Mouse (Mus musculus): ENCODE measurements at regions not wholly inside any gene's neighbourhood (a gene's known extent, or its start where the extent isn't known, plus 50 kb on each side); places are given as distances from the start of the nearest gene placed in this dataset.
A peak's percentile ranks its signal among the peaks of the same experiment; 100 is the strongest.

DNA sequence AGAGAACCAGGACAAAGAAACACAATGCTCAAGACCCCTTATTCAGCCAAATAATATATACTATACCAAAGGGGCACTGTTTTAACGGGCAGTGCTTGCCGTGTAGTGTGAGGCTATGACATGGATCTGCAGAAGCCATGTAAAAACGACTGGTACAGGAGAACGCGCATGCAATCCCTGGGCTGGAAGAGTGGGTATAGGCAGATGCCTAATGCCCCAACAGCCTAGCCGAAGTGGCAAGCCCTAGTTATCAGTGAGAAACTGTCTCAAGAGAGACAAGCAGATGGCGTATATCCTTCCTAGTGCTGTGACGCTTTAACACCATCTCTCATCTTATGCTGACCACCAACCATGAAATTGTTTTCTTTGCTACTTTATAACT is 262.8 kb downstream of the Ankrd50 start:
- DNase-seq (ENCODE audit: low spot score in 2 of 2) = no peak

DNA sequence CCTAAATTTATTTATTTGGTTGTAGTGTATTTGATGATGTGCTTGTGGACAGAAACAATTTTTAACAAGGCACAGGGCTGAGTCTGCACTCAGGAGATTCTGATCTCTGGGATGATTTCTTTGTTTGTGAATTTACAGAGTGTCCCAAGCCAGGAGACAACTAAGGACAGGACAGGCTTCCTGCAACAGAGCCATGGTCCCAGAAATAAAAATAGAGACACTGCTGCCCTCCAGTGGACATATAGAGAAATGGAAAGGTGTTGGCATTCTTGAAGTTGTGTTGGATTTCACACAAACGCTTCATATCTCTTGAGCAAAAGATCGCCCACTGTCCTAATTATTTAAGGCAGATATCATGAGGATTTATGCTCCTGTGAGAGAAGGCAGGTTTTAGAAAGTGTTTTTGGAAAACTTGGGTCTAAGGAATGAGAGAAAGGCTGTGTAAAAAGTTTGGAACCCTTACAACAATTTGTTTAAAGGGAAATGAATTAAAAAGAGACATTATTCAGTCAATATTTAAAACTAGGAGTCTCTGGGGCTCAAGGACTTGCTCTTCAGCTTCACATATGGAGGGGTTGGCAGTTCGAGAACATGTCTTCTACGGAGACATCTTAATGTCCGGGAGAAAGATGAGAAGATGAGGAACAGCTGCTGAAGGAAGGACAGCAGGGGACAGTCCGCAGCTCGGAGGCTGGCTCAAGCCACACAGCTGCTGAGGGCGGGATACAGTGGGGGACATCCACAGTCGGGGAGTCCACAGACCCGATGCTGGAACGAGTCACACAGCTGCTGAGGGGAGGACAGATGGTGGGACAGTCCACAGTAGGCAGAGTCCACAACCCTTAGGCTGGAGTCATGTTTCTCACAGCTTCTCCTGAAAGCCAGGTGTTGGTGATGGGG is 263.5 kb downstream of the Ankrd50 start:
- DNase-seq (ENCODE audit: low spot score in 2 of 2) = peak in 1 of 2 experiments; percentile 62

DNA sequence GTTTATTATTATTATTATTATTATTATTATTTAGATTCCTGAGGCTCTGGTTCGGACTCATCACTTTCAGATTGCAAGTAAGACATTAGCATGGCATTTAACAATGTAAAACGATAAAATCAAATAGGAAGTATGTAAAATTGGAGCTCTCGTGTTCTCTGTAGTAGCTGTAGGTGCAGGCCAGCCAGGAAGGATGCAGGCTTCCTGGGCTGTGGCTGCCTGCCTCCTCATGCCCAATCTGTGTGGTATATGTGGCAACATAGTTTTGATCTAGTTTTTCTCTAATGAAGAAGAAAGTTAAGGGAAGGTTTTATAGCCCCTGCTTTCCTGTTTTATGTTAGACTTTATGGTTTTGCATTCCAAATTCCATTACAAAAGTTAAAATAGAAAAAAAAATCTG is 275.6 kb downstream of the Ankrd50 start:
- no peak for DNase-seq (ENCODE audit: low spot score in 2 of 2)

DNA sequence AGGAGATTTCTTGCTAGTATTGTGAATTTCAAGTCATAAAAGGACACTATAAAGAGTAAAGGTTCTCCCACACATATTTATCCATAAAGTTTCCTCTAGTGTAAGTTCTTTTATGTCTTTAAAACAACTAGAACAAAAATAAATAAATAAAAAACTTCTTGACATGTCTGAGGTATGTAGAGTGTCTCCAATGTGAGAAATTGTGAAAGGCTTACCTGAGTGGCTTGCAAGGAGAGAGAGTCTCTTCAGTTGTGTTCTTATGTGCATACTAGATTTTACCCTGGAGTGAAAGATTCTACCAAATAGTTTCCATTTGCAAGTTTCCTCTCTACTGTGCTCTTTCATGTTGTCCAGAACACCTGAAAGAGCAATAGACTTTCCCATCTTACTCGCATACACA is 276.8 kb downstream of the Ankrd50 start:
- no peak for DNase-seq (ENCODE audit: low spot score in 2 of 2)

DNA sequence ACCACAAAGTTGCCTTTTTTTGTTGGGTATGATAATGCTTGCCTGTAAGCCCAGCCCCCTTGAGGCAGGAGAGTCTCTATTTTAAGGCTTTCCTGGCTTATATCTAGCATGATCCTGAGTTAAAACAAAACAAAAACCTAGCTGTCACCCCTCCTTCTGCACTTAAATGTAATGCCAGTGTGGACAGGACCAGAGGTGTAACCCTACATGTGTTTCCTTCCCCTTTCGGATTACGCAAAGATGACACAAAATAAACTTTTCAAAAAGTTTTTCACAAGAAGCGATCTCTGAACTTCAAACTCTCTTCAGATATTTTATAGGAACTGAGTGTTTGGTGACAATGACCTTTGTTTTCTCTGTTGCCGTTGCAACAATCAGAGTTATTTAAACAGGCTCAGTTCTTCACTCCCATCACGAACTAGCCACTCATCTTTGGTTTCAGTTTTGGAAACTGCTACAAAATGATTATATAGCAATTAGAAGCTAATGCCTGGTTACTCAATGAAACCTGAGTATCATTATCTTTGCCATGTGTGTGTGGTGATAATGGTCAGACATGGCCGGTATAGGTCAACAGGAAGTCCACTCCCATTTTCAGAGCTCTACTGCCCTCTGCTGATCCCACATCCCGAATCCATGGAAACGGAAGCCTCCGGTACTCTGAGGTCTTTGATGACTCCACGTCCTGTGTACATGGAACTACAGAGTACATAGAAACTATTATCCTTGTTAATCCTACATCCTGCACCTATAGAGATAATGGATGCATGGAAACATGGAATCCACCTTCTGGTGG is 282.6 kb downstream of the Ankrd50 start:
- peak; percentile 55 to 65 for DNase-seq (ENCODE audit: low spot score in 2 of 2)

DNA sequence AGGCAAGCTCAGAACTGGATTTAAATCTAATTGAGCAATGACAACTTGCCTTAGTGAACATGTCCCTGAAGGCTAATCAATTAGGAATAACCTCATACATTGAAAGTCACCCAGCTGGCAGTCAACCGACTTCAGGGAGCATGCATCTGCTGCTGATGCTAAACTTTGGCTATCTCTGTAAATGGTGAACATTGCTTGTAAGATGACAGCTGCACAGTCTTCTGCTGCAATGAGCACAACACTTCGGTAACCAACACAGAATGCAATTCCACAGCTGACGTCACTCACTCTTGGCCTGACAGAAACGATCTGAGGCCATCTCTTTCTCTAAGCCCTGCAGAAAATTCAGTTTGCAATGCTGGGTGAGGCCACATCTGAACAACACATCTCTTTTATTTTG is 290.6 kb downstream of the Ankrd50 start:
- DNase-seq (ENCODE audit: low spot score in 2 of 2) = no peak

DNA sequence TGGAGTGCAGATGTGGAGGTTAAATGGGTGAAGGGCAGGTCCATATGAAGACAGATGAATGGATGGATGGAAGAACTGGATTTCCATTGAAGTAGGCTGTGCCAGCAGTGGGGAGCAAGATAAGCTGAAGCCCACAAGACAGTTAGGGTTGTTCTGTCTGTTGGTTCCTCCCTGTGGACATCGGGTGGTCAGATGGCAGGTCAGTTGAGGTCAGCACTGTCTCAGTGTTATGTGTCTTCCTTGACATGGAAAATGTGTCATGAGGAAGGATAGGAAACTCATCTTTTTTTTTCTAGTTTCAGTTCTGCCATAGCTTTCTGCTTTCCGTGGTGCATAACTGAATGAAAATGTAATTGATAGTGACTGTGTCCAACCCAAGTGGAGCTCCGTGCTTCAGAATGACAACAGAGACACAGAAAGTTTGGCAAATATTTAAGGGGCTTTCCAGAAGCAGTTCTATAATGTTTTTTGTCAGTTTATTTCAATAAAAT is 297.2 kb downstream of the Ankrd50 start:
- DNase-seq (ENCODE audit: low spot score in 2 of 2) = no peak

DNA sequence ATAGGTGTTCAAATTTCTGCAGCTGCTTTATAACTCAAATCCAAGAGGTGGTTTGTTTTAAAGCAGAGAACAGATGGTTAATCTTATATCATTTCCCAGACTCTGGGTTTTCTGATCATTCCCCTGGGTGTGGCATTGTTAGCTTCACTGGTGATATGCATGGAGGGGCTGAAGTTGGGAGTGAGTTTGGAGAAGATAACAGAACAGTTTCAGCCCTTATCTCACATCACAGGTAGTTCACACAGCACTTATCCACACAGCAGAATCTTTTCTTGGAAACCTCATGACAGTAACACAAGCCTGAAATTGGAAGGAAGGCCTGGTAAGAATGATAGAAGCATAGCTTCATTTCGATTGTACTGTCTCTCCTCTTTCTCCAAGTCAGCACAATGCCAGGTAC is 298.1 kb downstream of the Ankrd50 start:
- no peak for DNase-seq (ENCODE audit: low spot score in 2 of 2)

DNA sequence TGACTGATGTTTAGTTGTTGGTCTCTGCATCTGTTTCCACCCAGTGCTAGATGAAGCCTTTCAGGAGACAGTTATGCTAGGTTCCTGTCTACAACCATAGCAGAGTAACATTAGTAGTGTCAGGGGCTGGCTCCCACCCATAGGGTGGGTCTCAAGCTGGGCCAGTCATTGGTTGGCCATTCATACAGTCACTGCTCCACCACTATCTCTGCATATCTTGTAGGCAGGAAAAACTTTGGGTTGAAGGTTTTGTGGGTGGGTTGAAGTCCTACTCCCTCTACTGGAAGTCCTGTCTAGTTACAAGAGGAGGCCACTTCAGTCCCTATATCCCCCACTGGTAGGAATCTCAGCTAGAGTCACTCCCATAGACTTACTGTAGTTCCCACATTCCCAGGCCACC is 306.3 kb downstream of the Ankrd50 start:
- no peak for DNase-seq (ENCODE audit: low spot score in 2 of 2)

DNA sequence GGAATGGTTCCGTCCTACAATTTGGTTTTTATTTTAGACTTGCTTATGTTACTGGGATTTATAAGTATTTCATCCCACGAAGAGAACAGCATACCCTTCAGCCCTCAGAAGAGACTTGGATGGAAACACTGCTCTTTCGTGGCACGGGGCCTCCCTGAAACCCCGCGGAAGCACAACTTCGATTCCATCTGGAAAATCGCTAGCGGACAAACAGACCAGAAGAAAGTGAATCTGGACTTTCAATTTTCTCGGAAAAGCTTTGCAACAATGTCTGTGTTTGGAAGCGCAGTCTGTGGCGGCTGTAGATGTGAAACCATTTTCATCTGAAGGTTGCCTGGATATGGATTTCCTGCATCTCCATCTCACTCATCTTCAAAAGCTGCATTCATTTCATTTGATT is 308.7 kb downstream of the Ankrd50 start:
- no peak for DNase-seq (ENCODE audit: low spot score in 2 of 2)

DNA sequence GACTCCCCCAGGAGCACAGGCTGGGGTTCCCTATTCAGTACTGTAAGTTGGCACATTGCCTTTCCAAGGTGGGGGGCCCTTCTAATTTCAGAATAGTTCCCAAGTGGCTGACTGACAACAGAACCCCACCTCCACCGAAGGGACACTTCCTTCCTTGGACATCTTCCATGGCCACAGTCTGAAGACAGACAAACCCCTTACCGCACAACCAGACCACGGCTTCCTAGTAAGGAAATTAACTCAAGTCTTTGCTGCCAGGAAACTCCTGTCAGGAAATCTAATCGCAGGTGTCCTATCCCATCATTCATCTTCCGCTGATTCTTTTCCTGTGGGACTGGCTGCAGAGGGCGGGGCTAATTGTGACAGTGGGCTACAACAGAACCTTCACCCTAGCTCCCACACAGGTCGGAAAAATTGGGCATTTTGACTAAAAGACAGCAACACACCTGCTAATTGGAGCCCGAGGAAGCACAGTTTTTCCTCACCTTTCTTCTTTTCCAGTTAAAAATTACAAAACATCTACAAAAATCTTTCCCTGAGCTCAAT is 309.8 kb downstream of the Ankrd50 start:
- DNase-seq (ENCODE audit: low spot score in 2 of 2) = no peak

DNA sequence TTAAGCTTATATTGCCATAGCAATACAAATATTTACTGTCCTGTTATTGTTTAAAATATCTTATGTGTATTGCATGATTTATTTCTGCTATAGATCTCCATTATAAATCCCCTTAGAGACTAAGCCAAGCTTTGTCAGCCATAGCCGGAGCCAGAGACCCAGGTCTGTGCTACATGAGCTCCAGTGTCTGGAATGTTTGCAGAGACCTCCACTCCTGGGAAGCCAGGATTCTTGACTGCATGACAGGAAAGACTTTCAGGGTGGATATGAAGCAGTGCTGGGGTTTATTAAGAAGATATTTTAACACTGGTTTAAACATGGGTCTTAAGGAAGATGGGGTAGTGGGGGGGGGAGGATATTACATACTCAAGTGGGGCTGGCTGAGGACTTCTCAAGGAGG is 332.2 kb downstream of the Ankrd50 start:
- DNase-seq (ENCODE audit: low spot score in 2 of 2) = no peak

DNA sequence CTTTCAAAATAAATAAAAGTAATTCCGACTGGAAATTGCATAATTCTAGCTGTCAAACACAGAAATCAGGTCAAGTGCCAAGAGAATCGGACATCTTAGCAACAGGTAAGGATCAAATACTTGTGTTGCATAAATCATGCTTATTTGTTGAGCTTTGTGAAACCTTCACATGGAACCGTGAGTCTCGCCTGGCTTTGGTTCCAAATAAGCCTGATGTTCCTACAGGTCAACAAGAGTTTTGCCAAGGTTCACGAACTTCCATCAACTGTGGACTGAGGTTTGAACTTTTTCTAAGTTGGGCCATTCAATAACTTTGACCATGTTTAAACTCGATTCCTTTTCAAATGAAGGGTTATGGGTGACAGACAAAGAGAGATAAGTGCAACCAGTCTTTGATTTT is 332.8 kb downstream of the Ankrd50 start:
- DNase-seq (ENCODE audit: low spot score in 2 of 2) = no peak

DNA sequence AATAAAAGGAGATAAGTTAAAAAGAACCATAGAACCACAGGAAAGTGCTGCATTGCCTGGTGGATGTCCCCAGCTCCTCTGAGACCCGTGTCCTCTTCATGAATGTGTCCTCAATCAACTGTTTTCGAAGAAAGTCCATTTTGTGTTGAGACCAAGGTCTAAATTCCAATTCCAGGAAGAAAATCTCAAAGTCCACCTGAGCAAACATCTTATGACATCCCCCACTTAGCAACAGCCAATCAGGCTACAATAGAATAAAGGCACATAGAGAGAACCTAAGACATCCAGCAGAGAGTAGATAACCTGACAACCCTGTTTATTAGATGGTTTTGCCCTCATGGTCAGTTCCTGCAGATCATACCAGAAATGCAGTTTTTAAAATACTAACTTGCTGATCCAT is 338.0 kb downstream of the Ankrd50 start:
- no peak for DNase-seq (ENCODE audit: low spot score in 2 of 2)

DNA sequence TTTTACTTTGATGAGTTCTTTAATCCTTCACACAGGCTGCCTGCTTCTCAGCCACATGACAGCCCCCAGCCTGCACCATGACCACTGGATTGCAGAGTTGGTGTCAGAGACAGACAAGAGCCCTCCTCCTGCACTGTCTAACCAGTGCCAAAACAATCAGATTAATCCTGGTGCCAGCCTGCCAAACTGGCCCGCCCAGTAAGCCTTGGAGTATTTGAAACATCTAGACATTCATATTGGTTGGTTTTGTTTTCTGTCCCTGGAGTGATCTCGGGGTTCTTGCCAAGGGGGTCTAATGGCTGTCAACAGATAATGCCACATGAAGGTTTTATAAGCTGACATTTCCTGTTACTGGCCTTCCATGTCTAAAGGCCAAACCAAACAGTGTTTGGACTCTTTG is 339.2 kb downstream of the Ankrd50 start:
- DNase-seq (ENCODE audit: low spot score in 2 of 2) = no peak

DNA sequence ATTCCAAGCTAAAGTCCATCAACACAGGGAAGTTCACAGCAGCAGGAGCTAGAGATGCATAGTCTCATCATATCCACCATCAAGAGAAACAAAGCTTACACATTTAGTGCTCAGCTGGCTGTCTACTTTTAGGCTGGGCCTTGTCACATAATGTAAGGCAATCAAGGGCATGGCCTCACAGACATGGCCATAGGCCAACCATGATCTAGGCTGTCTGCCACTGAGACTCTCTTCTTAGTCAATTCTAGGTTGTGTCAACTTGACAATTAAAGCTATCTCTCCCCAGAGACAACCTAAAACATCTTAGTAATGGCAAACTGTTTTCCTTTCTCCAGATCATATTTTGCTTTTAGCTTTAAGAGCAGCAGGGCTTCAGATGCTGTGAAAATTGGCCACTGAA is 340.0 kb downstream of the Ankrd50 start:
- no peak for DNase-seq (ENCODE audit: low spot score in 2 of 2)

DNA sequence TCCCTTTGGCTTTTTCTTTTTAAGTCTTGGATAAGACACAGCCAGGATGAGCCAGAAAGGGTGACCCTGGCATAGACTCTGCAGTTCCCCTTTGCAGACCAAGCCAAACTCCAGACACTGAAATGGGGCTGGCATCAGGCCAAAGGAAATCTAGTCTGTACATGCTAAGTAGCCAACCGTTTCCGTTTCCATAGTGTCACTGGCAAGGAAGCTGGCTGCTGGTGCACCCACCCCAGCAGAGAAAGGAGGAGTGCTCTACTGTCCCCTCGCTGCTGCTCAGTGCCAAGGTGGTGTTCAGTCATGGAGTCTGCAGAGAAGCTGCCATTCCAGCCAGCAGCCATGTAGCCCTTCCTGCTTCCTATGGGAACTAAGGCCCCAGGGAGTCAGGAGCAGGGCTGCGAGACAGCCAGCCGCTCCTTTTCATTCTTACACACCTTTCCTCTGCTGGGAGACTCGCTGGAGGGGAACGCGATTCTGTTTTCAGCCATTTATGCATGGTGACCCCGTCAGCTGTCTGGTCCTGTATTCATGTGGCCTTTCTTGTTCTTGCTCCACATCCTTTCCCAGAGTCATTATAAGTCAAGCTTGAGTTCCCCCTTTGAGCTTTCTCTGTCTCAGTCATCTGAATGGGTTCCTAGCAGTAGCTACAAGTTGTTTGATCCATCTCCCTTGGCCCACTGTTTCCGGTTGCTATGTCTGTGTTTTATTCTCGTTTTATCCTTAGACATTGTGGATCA is 341.3 kb downstream of the Ankrd50 start:
- peak; percentile 46 to 62 for DNase-seq (ENCODE audit: low spot score in 2 of 2)

DNA sequence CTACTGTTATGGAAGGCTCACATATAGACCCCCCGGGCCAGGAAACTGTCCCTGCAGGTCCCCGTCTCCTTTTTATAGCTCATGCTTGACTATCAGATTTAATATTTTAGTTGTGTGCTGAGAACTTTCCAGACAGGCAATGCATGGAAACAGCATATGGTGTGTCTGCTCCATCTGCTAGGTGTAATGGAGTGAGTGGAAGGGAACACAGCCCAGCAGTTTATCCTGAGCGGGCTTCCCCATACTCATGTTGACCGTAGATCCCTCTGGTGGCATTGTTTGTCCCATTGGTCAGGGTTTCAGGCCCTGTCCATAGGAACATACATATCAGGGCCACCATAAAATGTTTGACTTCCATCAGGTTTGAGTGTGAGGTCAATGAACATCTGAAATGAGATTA is 345.3 kb downstream of the Ankrd50 start:
- DNase-seq (ENCODE audit: low spot score in 2 of 2) = peak; percentile 24 to 60

DNA sequence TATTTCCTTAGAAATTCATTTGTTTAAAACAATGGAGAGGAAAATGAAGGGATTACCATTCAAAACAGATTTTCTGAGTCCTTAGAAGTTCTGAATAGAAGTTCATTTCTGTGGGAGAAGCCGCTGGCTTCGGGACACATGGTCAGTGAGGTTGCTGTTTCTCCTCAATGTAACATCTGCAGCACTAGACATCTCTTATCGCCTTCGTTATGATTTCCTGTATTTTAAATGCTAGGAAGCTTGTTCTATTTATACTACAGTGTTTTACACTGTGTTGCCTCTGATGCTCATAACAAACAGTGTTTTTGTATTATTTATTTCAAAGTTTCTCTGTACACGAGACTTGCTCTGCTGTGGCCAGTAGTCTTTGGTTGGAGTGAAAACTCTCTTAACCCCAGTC is 346.6 kb downstream of the Ankrd50 start:
- DNase-seq (ENCODE audit: low spot score in 2 of 2) = no peak

DNA sequence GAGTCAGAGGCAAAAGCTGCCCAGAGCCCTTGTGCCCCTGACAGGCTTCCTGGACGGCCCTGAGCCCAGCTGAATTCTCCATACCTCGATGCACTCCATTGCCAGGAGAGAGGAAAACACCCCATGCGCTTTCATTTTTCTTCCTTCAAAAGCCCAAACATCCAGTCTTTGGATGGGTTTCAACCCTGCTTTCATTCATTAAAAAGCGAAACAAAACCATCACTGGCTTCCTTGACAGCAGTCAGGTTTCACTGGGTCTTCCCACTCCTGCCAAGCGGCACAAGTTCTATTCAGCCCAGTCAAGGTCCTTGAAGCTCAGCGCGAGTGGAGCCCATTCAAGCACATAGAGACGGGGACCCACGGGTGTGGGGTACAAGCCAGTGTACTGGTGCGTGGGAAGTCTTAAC is 348.8 kb downstream of the Ankrd50 start:
- no peak for DNase-seq (ENCODE audit: low spot score in 2 of 2)

DNA sequence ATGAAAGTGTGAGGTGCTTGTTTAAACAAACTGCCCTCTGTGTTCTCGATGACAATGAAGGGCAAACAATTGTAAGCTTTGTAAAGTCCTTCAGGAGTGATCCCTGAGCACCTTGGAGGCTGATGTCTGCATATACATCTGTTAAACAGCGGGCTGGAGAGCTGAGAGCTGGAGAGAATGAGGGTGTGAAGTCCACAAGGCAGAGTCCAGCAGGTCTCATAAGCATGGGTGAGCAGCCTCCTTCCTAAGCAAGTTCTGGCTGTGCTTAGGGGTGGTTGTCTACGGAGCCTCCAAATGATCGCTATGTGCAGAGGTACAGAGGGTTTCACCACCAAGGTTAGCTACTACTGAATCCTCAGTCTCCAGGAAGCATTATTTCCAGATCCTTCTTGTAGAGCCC is 350.2 kb downstream of the Ankrd50 start:
- DNase-seq (ENCODE audit: low spot score in 2 of 2) = no peak

DNA sequence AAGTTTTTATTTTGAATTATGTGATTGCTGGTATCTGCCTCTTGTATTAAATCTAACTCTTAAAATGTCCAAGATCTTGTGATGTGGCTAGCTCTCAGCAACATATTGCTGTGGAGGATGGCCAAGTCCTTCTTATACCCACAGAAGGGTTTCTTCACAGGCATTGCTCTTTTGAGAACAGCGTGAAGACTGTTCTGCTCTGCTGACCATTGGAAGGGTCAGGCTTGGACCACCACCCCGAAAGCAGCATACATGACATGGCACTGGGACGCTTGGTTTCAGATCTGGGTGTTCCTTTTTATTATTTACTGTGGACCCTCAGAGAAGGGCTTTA is 352.8 kb downstream of the Ankrd50 start:
- no peak for DNase-seq (ENCODE audit: low spot score in 2 of 2)

All from frontal cortex, postnatal 36 days (tissue).